Mouse (Mus musculus): ENCODE results near the gene Arpp19. TPM values are rescaled to one million over a fixed set of nuclear protein-coding genes. Genes with fewer than 3 reads are reported as not detected.

Gene Arpp19
- polyA plus RNA-seq, 1 experiment from 2014 or later, result 219 TPM

GRCm38 (mm10) chr9:75040566-75040965, 3.2 kb downstream of the Arpp19 start:
- ATAC-seq (ENCODE audit: insufficient number of reproducible peaks, insufficient read depth, low FRiP score, low read depth), result no peak
- no peaks in the 10 kb centered on the region for H3K9me3 ChIP-seq (ENCODE audit: control insufficient read depth, low read length)
- H3K4me3 ChIP-seq (ENCODE audit: control insufficient read depth in 1 of 2, insufficient read depth in 1 of 2, low read depth in 1 of 2, low read length in 2 of 2), result no peak overlapping the region
- no peak overlapping the region for H3K4me2 ChIP-seq (ENCODE audit: low read length)
- H3K27me3 ChIP-seq (ENCODE audit: control insufficient read depth, insufficient read depth, low read length), result no peaks in the 10 kb centered on the region
- peaks cover 0 to 7% of the 10 kb centered on the region in 2 experiments; a peak in 3 of 4 replicates for H3K4me1 ChIP-seq (ENCODE audit: control insufficient read depth in 2 of 2, insufficient read depth in 2 of 2, low read length in 2 of 2)
- 87% methylated on average over 2 of the region's 2 CpGs for WGBS
- no peak overlapping the region for H3K27ac ChIP-seq (replicated peaks in 1 of 2; ENCODE audit: control insufficient read depth in 1 of 2, insufficient read depth in 1 of 2, low read depth in 2 of 2, low read length in 2 of 2)
- peaks cover 25% of the 10 kb centered on the region for H3K36me3 ChIP-seq (ENCODE audit: control insufficient read depth, insufficient read depth, low read length)
- no peak overlapping the region for H3K9ac ChIP-seq (ENCODE audit: low read length)

GRCm38 (mm10) chr9:75041840-75042525, 4.6 kb downstream of the Arpp19 start:
- Histone ChIP-seq H3K4me2 (ENCODE audit: low read length) (no peak overlapping the region), H3K4me1 (ENCODE audit: control insufficient read depth in 2 of 2, insufficient read depth in 2 of 2, low read length in 2 of 2) (peaks cover 0 to 7% of the 10 kb centered on the region in 2 experiments; a peak in 3 of 4 replicates), H3K9ac (ENCODE audit: low read length) (no peak overlapping the region), H3K9me3 (ENCODE audit: control insufficient read depth, low read length) (no peaks in the 10 kb centered on the region), H3K27ac (replicated peaks in 1 of 2; ENCODE audit: control insufficient read depth in 1 of 2, insufficient read depth in 1 of 2, low read depth in 2 of 2, low read length in 2 of 2) (no peak overlapping the region), H3K36me3 (ENCODE audit: control insufficient read depth, insufficient read depth, low read length) (peaks cover 34% of the 10 kb centered on the region), H3K27me3 (ENCODE audit: control insufficient read depth, insufficient read depth, low read length) (no peaks in the 10 kb centered on the region), H3K4me3 (ENCODE audit: control insufficient read depth in 1 of 2, insufficient read depth in 1 of 2, low read depth in 1 of 2, low read length in 2 of 2) (no peak overlapping the region)
- no peak for ATAC-seq (ENCODE audit: insufficient number of reproducible peaks, insufficient read depth, low FRiP score, low read depth)
- 80% methylated on average over 2 of the region's 2 CpGs for WGBS

DNA sequence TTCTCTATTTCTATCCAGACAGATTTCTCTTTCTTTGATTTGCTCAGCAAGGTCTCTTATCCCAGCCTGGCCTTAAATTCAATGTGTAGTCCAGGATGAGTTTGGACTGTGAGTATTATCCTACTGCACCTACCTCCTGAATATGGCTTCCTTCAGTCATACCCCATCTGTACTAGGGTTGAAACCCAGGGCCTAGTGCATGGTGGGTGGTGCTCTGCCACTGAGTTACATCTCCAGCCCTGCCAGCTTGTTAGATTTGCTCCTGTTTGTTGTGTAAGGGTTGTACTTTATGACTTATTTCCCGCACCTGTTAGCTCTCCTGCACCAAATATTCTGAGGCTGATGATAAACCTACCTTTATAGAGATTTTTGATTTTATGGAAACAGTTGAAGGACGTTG, 5.8 kb downstream of the Arpp19 start:
- 93% methylated on average over 2 of the region's 2 CpGs for WGBS
- H3K4me2 ChIP-seq (ENCODE audit: low read length), result no peak overlapping the region
- H3K4me3 ChIP-seq (ENCODE audit: control insufficient read depth in 1 of 2, insufficient read depth in 1 of 2, low read depth in 1 of 2, low read length in 2 of 2), result no peak overlapping the region
- no peaks in the 10 kb centered on the region for H3K27me3 ChIP-seq (ENCODE audit: control insufficient read depth, insufficient read depth, low read length)
- H3K4me1 ChIP-seq (ENCODE audit: control insufficient read depth in 2 of 2, insufficient read depth in 2 of 2, low read length in 2 of 2), result peaks cover 0 to 9% of the 10 kb centered on the region in 2 experiments; a peak in 2 of 4 replicates
- no peak overlapping the region for H3K9ac ChIP-seq (ENCODE audit: low read length)
- peaks cover 38% of the 10 kb centered on the region for H3K36me3 ChIP-seq (ENCODE audit: control insufficient read depth, insufficient read depth, low read length)
- no peak overlapping the region for H3K27ac ChIP-seq (replicated peaks in 1 of 2; ENCODE audit: control insufficient read depth in 1 of 2, insufficient read depth in 1 of 2, low read depth in 2 of 2, low read length in 2 of 2)
- H3K9me3 ChIP-seq (ENCODE audit: control insufficient read depth, low read length), result no peaks in the 10 kb centered on the region
- no peak for ATAC-seq (ENCODE audit: insufficient number of reproducible peaks, insufficient read depth, low FRiP score, low read depth)

DNA sequence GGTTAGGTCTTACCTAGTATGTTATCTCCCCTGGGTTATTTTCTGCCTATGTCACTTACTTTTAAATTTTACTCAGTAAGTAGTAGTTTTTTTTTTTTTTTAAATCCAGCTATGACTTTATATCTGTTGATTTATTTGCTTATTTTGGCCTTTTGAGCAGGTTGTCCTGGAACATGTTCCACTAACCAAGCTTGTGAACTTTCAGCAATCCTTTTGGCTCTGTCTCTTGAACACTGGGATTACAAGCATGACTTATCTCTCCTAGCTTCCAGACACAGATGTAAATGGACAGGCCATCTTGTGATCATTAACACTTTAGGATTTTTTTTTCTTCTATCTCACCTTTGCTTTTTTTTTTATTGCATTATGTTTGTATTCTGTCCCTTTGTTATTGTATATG, 9.7 kb downstream of the Arpp19 start:
- no peaks in the 10 kb centered on the region for H3K9me3 ChIP-seq (ENCODE audit: control insufficient read depth, low read length)

DNA sequence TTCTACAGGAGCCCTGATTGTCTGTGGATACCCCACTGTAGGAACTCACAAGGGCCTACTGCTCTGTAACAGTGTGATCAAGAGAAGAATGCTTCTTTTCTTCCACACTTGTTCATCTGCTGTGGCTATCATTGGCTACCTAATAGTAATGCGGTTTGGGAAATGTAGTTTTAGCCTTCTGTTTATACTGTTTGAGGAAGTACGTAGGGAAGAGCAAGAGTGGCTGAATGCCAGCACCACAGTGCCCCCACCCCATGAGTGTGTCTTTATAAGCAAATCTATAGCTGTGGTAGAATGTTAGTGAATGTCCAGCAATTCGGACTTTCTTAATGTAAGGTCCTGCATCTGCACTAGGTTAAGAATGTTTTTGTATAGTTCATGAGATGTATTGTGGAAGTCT, 11.7 kb downstream of the Arpp19 start:
- no peak for ATAC-seq (ENCODE audit: insufficient number of reproducible peaks, insufficient read depth, low FRiP score, low read depth)
- Histone ChIP-seq H3K36me3 (ENCODE audit: control insufficient read depth, insufficient read depth, low read length) (peaks cover 19% of the 10 kb centered on the region), H3K4me2 (ENCODE audit: low read length) (no peak overlapping the region), H3K4me1 (ENCODE audit: control insufficient read depth in 2 of 2, insufficient read depth in 2 of 2, low read length in 2 of 2) (0 out of 4 replicates have a peak, but pooled peaks cover 0 to 4% of the 10 kb centered on the region in 2 experiments), H3K9ac (ENCODE audit: low read length) (no peak overlapping the region), H3K9me3 (ENCODE audit: control insufficient read depth, low read length) (no peaks in the 10 kb centered on the region), H3K27me3 (ENCODE audit: control insufficient read depth, insufficient read depth, low read length) (no peaks in the 10 kb centered on the region), H3K4me3 (ENCODE audit: control insufficient read depth in 1 of 2, insufficient read depth in 1 of 2, low read depth in 1 of 2, low read length in 2 of 2) (no peak overlapping the region), H3K27ac (replicated peaks in 1 of 2; ENCODE audit: control insufficient read depth in 1 of 2, insufficient read depth in 1 of 2, low read depth in 2 of 2, low read length in 2 of 2) (no peak overlapping the region)
- WGBS, result 76% methylated on average over 3 of the region's 3 CpGs

More for the DNA sequence above, 9.7 kb downstream of the Arpp19 start:
- Histone ChIP-seq H3K27ac (replicated peaks in 1 of 2; ENCODE audit: control insufficient read depth in 1 of 2, insufficient read depth in 1 of 2, low read depth in 2 of 2, low read length in 2 of 2) (no peak overlapping the region), H3K4me2 (ENCODE audit: low read length) (no peak overlapping the region), H3K9ac (ENCODE audit: low read length) (no peak overlapping the region), H3K4me1 (ENCODE audit: control insufficient read depth in 2 of 2, insufficient read depth in 2 of 2, low read length in 2 of 2) (0 out of 4 replicates have a peak, but pooled peaks cover 0 to 4% of the 10 kb centered on the region in 2 experiments), H3K4me3 (ENCODE audit: control insufficient read depth in 1 of 2, insufficient read depth in 1 of 2, low read depth in 1 of 2, low read length in 2 of 2) (no peak overlapping the region), H3K36me3 (ENCODE audit: control insufficient read depth, insufficient read depth, low read length) (peaks cover 27% of the 10 kb centered on the region), H3K27me3 (ENCODE audit: control insufficient read depth, insufficient read depth, low read length) (no peaks in the 10 kb centered on the region)
- no peak for ATAC-seq (ENCODE audit: insufficient number of reproducible peaks, insufficient read depth, low FRiP score, low read depth)

GRCm38 (mm10) chr9:75050003-75050402, 12.6 kb downstream of the Arpp19 start:
- 0 out of 4 replicates have a peak, but pooled peaks cover 0 to 4% of the 10 kb centered on the region in 2 experiments for H3K4me1 ChIP-seq (ENCODE audit: control insufficient read depth in 2 of 2, insufficient read depth in 2 of 2, low read length in 2 of 2)
- peaks cover 22% of the 10 kb centered on the region for H3K36me3 ChIP-seq (ENCODE audit: control insufficient read depth, insufficient read depth, low read length)
- H3K9me3 ChIP-seq (ENCODE audit: control insufficient read depth, low read length), result no peaks in the 10 kb centered on the region
- no peak for ATAC-seq (ENCODE audit: insufficient number of reproducible peaks, insufficient read depth, low FRiP score, low read depth)
- no peaks in the 10 kb centered on the region for H3K27me3 ChIP-seq (ENCODE audit: control insufficient read depth, insufficient read depth, low read length)
- no peak overlapping the region for H3K4me3 ChIP-seq (ENCODE audit: control insufficient read depth in 1 of 2, insufficient read depth in 1 of 2, low read depth in 1 of 2, low read length in 2 of 2)
- no peak overlapping the region for H3K27ac ChIP-seq (replicated peaks in 1 of 2; ENCODE audit: control insufficient read depth in 1 of 2, insufficient read depth in 1 of 2, low read depth in 2 of 2, low read length in 2 of 2)
- H3K9ac ChIP-seq (ENCODE audit: low read length), result no peak overlapping the region
- WGBS, result 27% methylated on average over 3 of the region's 3 CpGs
- no peak overlapping the region for H3K4me2 ChIP-seq (ENCODE audit: low read length)

DNA sequence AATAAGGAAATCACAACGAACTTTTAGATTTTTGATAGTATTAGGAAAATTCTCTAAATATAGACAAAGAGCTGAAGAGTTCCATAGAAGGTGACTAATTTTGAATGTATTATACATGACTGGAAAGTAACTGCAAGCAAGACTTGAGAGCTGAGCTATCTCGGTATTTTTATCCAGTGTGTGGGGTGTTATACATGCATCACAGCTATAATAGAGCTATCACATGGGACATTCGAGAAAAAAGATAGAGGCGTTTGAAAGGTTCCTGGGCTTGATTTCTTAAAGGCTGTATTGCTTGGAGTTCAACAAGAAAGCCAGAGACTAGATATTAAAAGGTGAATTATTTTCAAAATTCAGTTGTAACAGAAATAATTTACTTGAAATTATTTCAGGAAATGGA, 14.4 kb downstream of the Arpp19 start:
- 66% methylated on average over 4 of the region's 4 CpGs for WGBS
- Histone ChIP-seq H3K9ac (ENCODE audit: low read length) (no peak overlapping the region), H3K27ac (replicated peaks in 1 of 2; ENCODE audit: control insufficient read depth in 1 of 2, insufficient read depth in 1 of 2, low read depth in 2 of 2, low read length in 2 of 2) (no peak overlapping the region), H3K4me1 (ENCODE audit: control insufficient read depth in 2 of 2, insufficient read depth in 2 of 2, low read length in 2 of 2) (0 out of 4 replicates have a peak, but pooled peaks cover 0 to 4% of the 10 kb centered on the region in 2 experiments), H3K36me3 (ENCODE audit: control insufficient read depth, insufficient read depth, low read length) (peaks cover 20% of the 10 kb centered on the region), H3K9me3 (ENCODE audit: control insufficient read depth, low read length) (no peaks in the 10 kb centered on the region), H3K4me3 (ENCODE audit: control insufficient read depth in 1 of 2, insufficient read depth in 1 of 2, low read depth in 1 of 2, low read length in 2 of 2) (no peak overlapping the region), H3K4me2 (ENCODE audit: low read length) (no peak overlapping the region), H3K27me3 (ENCODE audit: control insufficient read depth, insufficient read depth, low read length) (no peaks in the 10 kb centered on the region)
- ATAC-seq (ENCODE audit: insufficient number of reproducible peaks, insufficient read depth, low FRiP score, low read depth), result no peak

- Histone ChIP-seq H3K9me3 (ENCODE audit: control insufficient read depth, low read length) (no peaks in the 10 kb centered on the region), H3K27me3 (ENCODE audit: control insufficient read depth, insufficient read depth, low read length) (no peaks in the 10 kb centered on the region), H3K4me3 (ENCODE audit: control insufficient read depth in 1 of 2, insufficient read depth in 1 of 2, low read depth in 1 of 2, low read length in 2 of 2) (no peak overlapping the region), H3K27ac (replicated peaks in 1 of 2; ENCODE audit: control insufficient read depth in 1 of 2, insufficient read depth in 1 of 2, low read depth in 2 of 2, low read length in 2 of 2) (no peak overlapping the region), H3K4me1 (ENCODE audit: control insufficient read depth in 2 of 2, insufficient read depth in 2 of 2, low read length in 2 of 2) (no peaks in the 10 kb centered on the region), H3K4me2 (ENCODE audit: low read length) (no peak overlapping the region), H3K36me3 (ENCODE audit: control insufficient read depth, insufficient read depth, low read length) (peaks cover 44% of the 10 kb centered on the region), H3K9ac (ENCODE audit: low read length) (no peak overlapping the region)
- ATAC-seq (ENCODE audit: insufficient number of reproducible peaks, insufficient read depth, low FRiP score, low read depth), result no peak
- 91% methylated on average over 5 of the region's 5 CpGs for WGBS
Observed at GRCm38 (mm10) chr9:75055046-75055445, 17.6 kb downstream of the Arpp19 start.

All from heart, embryonic 14.5 days (tissue).